17 mouse cellular contexts compared by ENCODE assay signal in the genomic region with DNA sequence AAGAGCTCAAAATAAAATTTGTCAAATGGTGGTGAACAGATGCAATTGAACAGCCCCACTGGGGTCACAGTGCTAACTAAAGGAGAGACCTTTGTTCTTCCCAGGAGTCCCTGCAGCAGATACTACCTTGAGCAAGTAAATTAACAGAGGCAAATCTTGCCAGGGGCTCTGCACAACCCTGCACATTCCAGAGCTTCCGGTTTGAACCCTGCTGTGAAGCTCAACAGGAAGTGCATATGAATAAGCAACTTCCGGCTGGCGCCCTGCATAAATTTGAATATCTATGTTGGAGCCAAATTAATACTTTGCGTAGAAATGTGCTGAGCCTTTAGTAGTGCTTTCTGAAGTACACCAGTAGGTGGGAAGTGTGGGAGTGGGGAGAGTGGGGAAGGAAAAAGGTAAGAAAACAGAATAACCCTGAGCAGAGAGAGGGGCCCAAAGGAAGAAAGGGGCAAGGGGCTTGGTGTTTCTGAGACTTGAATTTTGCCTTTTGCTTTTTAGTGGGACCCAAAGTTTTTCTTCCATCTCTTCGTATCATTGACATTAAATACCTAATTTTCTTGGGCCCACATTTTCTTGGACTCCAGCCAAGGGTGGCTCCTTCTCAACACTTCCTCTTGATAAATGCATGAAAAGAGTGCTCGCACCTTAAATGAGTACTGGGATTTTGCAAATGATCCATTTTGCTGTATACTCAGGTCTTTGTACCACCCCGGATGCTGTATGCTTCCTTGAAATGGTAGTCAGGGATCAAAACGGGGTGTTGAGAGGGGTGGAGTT. TPM values are rescaled to one million over a fixed set of nuclear protein-coding genes. Genes with fewer than 3 reads are reported as not detected.
A peak's percentile ranks its signal among the peaks of the same experiment; 100 is the strongest.
DNase-seq lines count a peak whose midpoint lies in the region; ATAC-seq lines count a peak whose summit lies in the region.
"Had no signal": no experiment of that assay in that cellular context is flagged by ENCODE, and none has a peak within 500 bp of the region (broad histone marks: within the 10 kb centered on the region; RNA-seq: fewer than 3 reads in every experiment).

No protein-coding gene starts in this region.

- H3K9me3 ChIP-seq in heart, embryonic 10.5 days = no peaks in the 10 kb centered on the region
- H3K9me3 ChIP-seq in limb, embryonic 15.5 days = no peaks in the 10 kb centered on the region
- H3K9me3 ChIP-seq in limb, embryonic 10.5 days (replicated peaks) = no peaks in the 10 kb centered on the region
- no peaks in the 10 kb centered on the region for H3K9me3 ChIP-seq in hindbrain, embryonic 13.5 days
- H3K9me3 ChIP-seq: liver, embryonic 13.5 days had no signal

- H3K4me1 ChIP-seq in heart, embryonic 10.5 days = peaks cover 3% of the 10 kb centered on the region; the same call in 1 of the 2 replicates
- H3K4me1 ChIP-seq in limb, embryonic 15.5 days = 0 out of 2 replicates have a peak, but pooled peaks cover 15% of the 10 kb centered on the region
- H3K4me1 ChIP-seq in limb, embryonic 10.5 days = peaks cover 9% of the 10 kb centered on the region
- H3K4me1 ChIP-seq in hindbrain, embryonic 13.5 days (replicated peaks) = no peaks in the 10 kb centered on the region
- H3K4me1 ChIP-seq: liver, embryonic 13.5 days had no signal

- no peak for ATAC-seq in limb, embryonic 15.5 days (ENCODE audit: insufficient number of reproducible peaks, low FRiP score, low TSS enrichment, low read depth)
- peak; percentile 52 to 56; a peak in 3 of 4 replicates for ATAC-seq in hematopoietic stem cell, adult 5-6 weeks (replicated peaks in 1 of 2; ENCODE audit: insufficient read depth in 1 of 2, low FRiP score in 2 of 2, low TSS enrichment in 1 of 2, low read depth in 1 of 2, poor library complexity in 2 of 2, severe bottlenecking in 2 of 2)
- ATAC-seq in hindbrain, embryonic 13.5 days (ENCODE audit: low FRiP score) = no peak
- ATAC-seq: hindbrain, postnatal 0 days had no signal

- no peak overlapping the region for H3K4me2 ChIP-seq in limb, embryonic 15.5 days
- H3K4me2 ChIP-seq in hindbrain, embryonic 13.5 days = no peak overlapping the region
- H3K4me2 ChIP-seq: forebrain, embryonic 12.5 days; liver, embryonic 13.5 days had no signal

- no peak overlapping the region for H3K4me3 ChIP-seq in heart, embryonic 10.5 days
- no peak overlapping the region for H3K4me3 ChIP-seq in limb, embryonic 15.5 days
- H3K4me3 ChIP-seq in limb, embryonic 10.5 days = no peak overlapping the region
- H3K4me3 ChIP-seq in hindbrain, embryonic 13.5 days = no peak overlapping the region
- H3K4me3 ChIP-seq: forebrain, embryonic 12.5 days; liver, embryonic 13.5 days had no signal

- H3K27ac ChIP-seq in heart, embryonic 10.5 days = no peak overlapping the region
- peak overlapping the region; percentile 38; the same call in 1 of the 2 replicates for H3K27ac ChIP-seq in limb, embryonic 15.5 days
- H3K27ac ChIP-seq in limb, embryonic 10.5 days = no peak overlapping the region
- H3K27ac ChIP-seq in hindbrain, embryonic 13.5 days = no peak overlapping the region
- H3K27ac ChIP-seq: forebrain, embryonic 12.5 days; hindbrain, postnatal 0 days; liver, embryonic 13.5 days had no signal

- H3K36me3 ChIP-seq in heart, embryonic 10.5 days = no peaks in the 10 kb centered on the region
- H3K36me3 ChIP-seq in limb, embryonic 15.5 days = no peaks in the 10 kb centered on the region
- H3K36me3 ChIP-seq in limb, embryonic 10.5 days = no peaks in the 10 kb centered on the region
- H3K36me3 ChIP-seq in hindbrain, embryonic 13.5 days = no peaks in the 10 kb centered on the region
- H3K36me3 ChIP-seq: forebrain, embryonic 12.5 days; liver, embryonic 13.5 days had no signal

- peak; percentile 88 for DNase-seq in heart, adult 11 months
- DNase-seq in heart, embryonic 10.5 days (ENCODE audit: low spot score) = no peak
- DNase-seq in limb, embryonic 10.5 days (ENCODE audit: low spot score) = no peak
- DNase-seq in ES-CJ7 (ENCODE audit: low read depth, low spot score) = peak; percentile 26
- DNase-seq in cerebellum, adult 11-12 months = no peak
- DNase-seq: adrenal gland, postnatal 14 days; cerebellum, postnatal 10 days; heart, adult 18-20 months; heart, postnatal 36 days; liver, embryonic 13.5 days; right cerebral cortex, adult 18-20 months; thymus, postnatal 14 days had no signal

- H3K27me3 ChIP-seq in heart, embryonic 10.5 days (ENCODE audit: insufficient read depth, poor library complexity, severe bottlenecking) = no peaks in the 10 kb centered on the region
- no peaks in the 10 kb centered on the region for H3K27me3 ChIP-seq in limb, embryonic 15.5 days
- no peaks in the 10 kb centered on the region for H3K27me3 ChIP-seq in limb, embryonic 10.5 days (ENCODE audit: low read depth, poor library complexity, severe bottlenecking)
- no peaks in the 10 kb centered on the region for H3K27me3 ChIP-seq in hindbrain, embryonic 13.5 days
- H3K27me3 ChIP-seq: forebrain, embryonic 12.5 days; liver, embryonic 13.5 days had no signal

- no peak overlapping the region for H3K9ac ChIP-seq in limb, embryonic 15.5 days
- H3K9ac ChIP-seq in hindbrain, embryonic 13.5 days = no peak overlapping the region
- H3K9ac ChIP-seq: forebrain, embryonic 12.5 days; liver, embryonic 13.5 days had no signal

- 71% methylated on average over 8 of the region's 8 CpGs for WGBS in heart, embryonic 10.5 days
- 53% methylated on average over 8 of the region's 8 CpGs for WGBS in limb, embryonic 15.5 days
- 80% methylated on average over 8 of the region's 8 CpGs for WGBS in limb, embryonic 10.5 days
- WGBS in hindbrain, embryonic 13.5 days = 73% methylated on average over 8 of the region's 8 CpGs

RNA-seq across cellular contexts. Expression of a gene that starts 47.8 kb away (rescaled TPM):
- polyA plus RNA-seq in heart, embryonic 10.5 days (2016; fragmentation: Nextera tagmentation; extraction: Ambion mirVana) = 114 and 139 TPM in 2 replicates
- 134 and 139 TPM in 2 replicates for polyA plus RNA-seq in limb, embryonic 15.5 days (2015; fragmentation: Nextera tagmentation; extraction: Ambion mirVana)
- 214 and 221 TPM in 2 replicates for polyA plus RNA-seq in limb, embryonic 10.5 days (2016; fragmentation: Nextera tagmentation; extraction: Ambion mirVana)
- 389 and 402 TPM in 2 replicates for total RNA-seq in hematopoietic stem cell, adult 5-6 weeks (2017)
- 139 and 147 TPM in 2 replicates for polyA plus RNA-seq in hindbrain, embryonic 13.5 days (2015; fragmentation: Nextera tagmentation; extraction: Ambion mirVana)

Comparison
In these comparisons a context has a peak if more than half of its experiments do, and no peak if none do; other contexts are left out.
1. DNase-seq: peak in heart, adult 11 months (single experiment) and ES-CJ7 (single experiment); none in heart, embryonic 10.5 days (single experiment), limb, embryonic 10.5 days (single experiment) and cerebellum, adult 11-12 months (single experiment).
2. ATAC-seq: peak in hematopoietic stem cell, adult 5-6 weeks (2 of 2); none in limb, embryonic 15.5 days (single experiment) and hindbrain, embryonic 13.5 days (single experiment).